Mouse (Mus musculus) G1E (cell line): ENCODE results near the gene Btd.

Source experiments
- CTCF ChIP-seq: IDR thresholded peaks from 2 replicates; pipeline ENCODE4 v1.5.1; 2012; ENCODE audit warnings: low read depth, low read length, inconsistent platforms, mixed read lengths
- GATA1 ChIP-seq: IDR thresholded peaks from 2 replicates; pipeline ENCODE4 v1.6.1; 2012; ENCODE audit warnings: borderline replicate concordance, low read length, inconsistent platforms, mixed read lengths

DNA sequence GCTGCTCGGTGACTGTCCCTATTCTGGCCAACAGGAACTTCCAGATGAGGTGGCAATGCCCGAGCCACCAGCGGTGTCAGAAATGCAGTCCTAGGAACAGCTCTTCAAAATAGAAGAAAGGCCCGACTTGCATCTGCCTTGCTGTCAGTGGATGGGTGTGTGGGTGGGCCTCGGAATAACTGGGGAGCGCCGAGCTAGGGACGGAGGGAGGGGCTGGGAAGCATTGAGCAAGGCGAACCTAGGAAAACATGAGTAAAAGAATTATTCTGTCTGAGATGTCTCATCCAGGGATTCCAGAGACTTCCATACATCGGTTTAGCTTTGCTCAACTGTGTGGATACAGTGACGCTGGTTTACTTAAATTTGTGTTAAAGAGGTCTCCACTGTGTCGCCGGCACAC is 27.5 kb downstream of the Btd start:
- no peak for TF ChIP-seq CTCF
- no peak for TF ChIP-seq GATA1
